Mouse (Mus musculus) gastrocnemius, postnatal 4 days (tissue): ENCODE results near the gene Kcnn3. TPM values are rescaled to one million over a fixed set of nuclear protein-coding genes. Genes with fewer than 3 reads are reported as not detected.

Source experiments
- DNase-seq, 2 experiments: peaks; one replicate each; pipeline ENCODE4 v3.0.0; 2021 to 2022; ENCODE audit warnings: low spot score in 2 of 2, mixed read lengths in 2 of 2
- total RNA-seq, 2 experiments: library from RNA; stranded (reverse); gene quantifications; 2 replicates each; pipeline ENCODE4 v1.2.3; 2021

Kcnn3 gene
- total RNA-seq, 2 experiments from 2014 or later, result 13.6 to 16.5 TPM

DNA sequence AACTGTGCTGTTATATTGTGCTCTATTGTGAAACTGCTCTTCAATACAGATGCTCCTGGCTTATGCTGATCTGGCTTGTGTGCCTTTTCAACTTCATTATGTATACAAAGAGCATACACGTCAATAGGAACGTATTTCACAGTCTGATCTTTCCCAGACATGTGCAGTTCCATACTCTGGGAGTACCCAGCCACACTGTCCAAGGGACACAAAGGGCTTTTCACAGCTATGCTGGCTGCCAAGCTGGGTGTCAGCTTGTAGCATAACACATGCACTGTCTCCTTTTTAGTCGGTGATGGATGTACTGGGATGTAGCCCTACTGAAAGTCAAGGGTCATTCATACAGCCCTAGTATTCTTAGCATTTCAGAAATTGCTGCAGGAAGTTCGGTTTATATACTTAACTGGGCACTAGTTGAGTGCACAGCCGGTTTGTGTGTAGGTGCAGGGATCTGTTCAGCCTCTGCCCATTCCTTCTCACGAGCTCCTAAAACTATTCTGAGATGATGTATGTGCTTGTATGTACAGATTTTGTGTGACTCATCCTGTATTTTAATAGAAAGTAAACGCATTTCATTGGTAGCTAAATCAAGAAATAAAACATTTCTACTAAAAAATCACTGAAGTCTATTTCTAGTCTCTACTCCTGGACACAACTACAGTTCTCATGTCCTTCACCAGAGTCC, 203.6 kb downstream of the Kcnn3 start:
- DNase-seq, result no peak

Other genes starting within 250 kb of the Kcnn3 start
- 10 to 100 TPM; 31.7 to 37.7 TPM for gene Slc50a1, start 249.6 kb upstream of the Kcnn3 start, total RNA-seq
- gene Efna1, start 239.0 kb upstream of the Kcnn3 start, total RNA-seq, result 10 to 100 TPM; 20.4 to 21.8 TPM
- not detected for gene Efna3, start 197.2 kb upstream of the Kcnn3 start, total RNA-seq
- 1 to 10 TPM; 2.6 to 2.8 TPM for gene Efna4, start 182.1 kb upstream of the Kcnn3 start, total RNA-seq
- gene Adam15, start 170.2 kb upstream of the Kcnn3 start, total RNA-seq, result 10 to 100 TPM; 54.6 to 55.8 TPM
- gene Dcst2, start 158.2 kb upstream of the Kcnn3 start, total RNA-seq, result under 1 TPM; 0.12 to 0.16 TPM
- gene Dcst1, start 154.9 kb upstream of the Kcnn3 start, total RNA-seq, result under 1 TPM; 0.27 to 0.34 TPM
- gene Zbtb7b, start 125.4 kb upstream of the Kcnn3 start, total RNA-seq, result 10 to 100 TPM; 14.1 to 23.9 TPM
- gene Lenep, start 117.4 kb upstream of the Kcnn3 start, total RNA-seq, result under 1 TPM in 1 of 2 experiments, not detected in 1; 0.83 TPM
- 10 to 100 TPM; 21.9 to 27.2 TPM for gene Flad1, start 108.3 kb upstream of the Kcnn3 start, total RNA-seq
- gene Cks1b, start 101.8 kb upstream of the Kcnn3 start, total RNA-seq, result 10 to 100 TPM; 35.7 to 44.5 TPM
- 10 to 100 TPM; 73.1 to 80.6 TPM for gene Shc1, start 101.7 kb upstream of the Kcnn3 start, total RNA-seq
- gene Pygo2, start 90.0 kb upstream of the Kcnn3 start, total RNA-seq, result 10 to 100 TPM; 31.9 to 35.0 TPM
- 100 to 1,000 TPM; 193 to 208 TPM for gene Pbxip1, start 83.5 kb upstream of the Kcnn3 start, total RNA-seq
- 10 to 100 TPM; 13.1 to 16.1 TPM for gene Pmvk, start 65.6 kb upstream of the Kcnn3 start, total RNA-seq
- 10 to 100 TPM in 1 of 2 experiments, 1 to 10 TPM in 1; 9.0 to 11.2 TPM for gene Adar, start 194.9 kb downstream of the Kcnn3 start, total RNA-seq
- gene Chrnb2, start 244.5 kb downstream of the Kcnn3 start, total RNA-seq, result under 1 TPM; 0.23 to 0.27 TPM